Mouse (Mus musculus): ENCODE data around the gene Nphs1.

DNA sequence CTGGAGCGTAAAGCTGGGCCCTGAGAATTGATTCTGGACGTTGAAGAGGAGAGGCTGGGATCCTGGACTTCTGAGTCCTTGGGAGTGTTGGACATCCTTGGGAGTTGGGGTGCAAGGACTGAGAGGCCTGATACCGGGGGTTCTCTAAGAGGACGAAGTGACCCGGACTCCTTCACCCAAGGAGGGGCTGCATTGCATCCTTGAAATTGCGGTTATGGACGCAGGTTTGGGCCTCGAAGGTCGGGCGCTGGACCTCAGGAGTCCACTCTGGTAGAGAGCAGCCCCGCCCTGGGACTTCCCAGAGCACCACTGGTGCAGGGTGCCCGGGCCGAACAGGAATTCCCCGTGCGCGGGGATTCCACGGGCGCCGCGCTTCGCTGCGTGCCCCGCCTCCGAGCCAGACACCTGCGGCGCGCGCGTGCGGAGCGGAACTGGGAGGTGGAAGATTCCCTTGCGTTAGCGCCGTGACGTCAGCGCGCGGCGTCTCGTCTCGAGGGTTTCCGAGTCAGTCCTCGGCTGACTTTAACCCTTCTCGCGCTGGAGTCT lies 36.2 kb upstream of the Nphs1 start:
- TF ChIP-seq CTCF (IDR thresholded peaks at IDR 0.05; ENCODE audit: control insufficient read depth, insufficient read depth, insufficient read length) = no peak
- no peak for TF ChIP-seq MYOD1 (IDR thresholded peaks at IDR 0.05; ENCODE audit: control insufficient read depth, insufficient read length, low read depth)
- no peak for TF ChIP-seq FOSL1 (IDR thresholded peaks at IDR 0.05; ENCODE audit: insufficient read depth, low read length, poor library complexity, severe bottlenecking)

Data from C2C12 (cell line).